Mouse (Mus musculus): ENCODE data around the gene Hsd11b1. TPM values are rescaled to one million over a fixed set of nuclear protein-coding genes. Genes with fewer than 3 reads are reported as not detected.

The Hsd11b1 gene
- polyA plus RNA-seq, 1 experiment from 2014 or later = not detected

DNA sequence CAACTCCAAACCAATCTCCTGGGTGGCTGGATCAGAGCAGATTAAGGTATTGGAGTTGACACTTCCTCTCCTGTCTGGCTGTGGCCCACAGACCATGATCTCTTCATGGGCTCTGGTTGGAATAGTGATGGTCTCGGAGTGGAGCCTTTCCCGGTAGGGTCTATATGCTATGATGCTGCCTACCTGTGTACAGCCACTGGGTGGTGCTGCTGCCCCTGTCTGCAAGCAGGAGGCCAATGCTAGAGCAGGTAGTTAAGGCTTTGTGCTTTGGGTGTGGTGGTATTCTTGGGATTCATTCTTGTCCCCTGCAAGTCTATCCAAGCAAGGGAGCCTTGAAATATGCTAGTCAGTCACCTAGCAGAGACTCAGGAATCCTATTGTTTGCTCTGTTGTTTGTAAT lies 55.7 kb downstream of the Hsd11b1 start:
- Histone ChIP-seq H3K27me3 (no peaks in the 10 kb centered on the region), H3K27ac (replicated peaks) (no peak overlapping the region), H3K36me3 (no peaks in the 10 kb centered on the region), H3K9ac (no peak overlapping the region), H3K4me2 (no peak overlapping the region), H3K4me1 (replicated peaks) (no peaks in the 10 kb centered on the region), H3K9me3 (no peaks in the 10 kb centered on the region), H3K4me3 (no peak overlapping the region)
- WGBS = 42% methylated on average over 2 of the region's 2 CpGs
- no peak for ATAC-seq (ENCODE audit: low read depth)

DNA sequence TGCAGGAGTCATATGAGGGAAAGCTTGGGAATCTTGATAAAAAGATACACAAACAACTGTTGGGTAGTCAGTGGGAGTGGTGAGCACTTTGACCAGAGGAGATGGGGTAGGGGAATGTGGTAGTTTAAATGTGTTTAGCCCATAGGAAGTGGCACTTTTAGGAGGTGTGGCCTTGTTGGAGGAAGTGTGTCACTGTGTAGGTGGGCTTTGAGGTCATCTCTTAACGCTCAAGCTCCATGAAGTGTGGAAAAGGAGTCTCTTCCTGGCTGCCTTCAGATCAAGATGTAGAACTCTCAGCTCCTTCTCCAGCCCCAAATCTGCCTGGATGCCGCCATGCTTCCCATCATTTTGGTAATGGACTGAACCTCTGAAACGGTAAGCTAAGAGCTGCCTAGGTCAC lies 56.4 kb downstream of the Hsd11b1 start, which contains the start of gene Lamb3:
Gene Lamb3, plus strand, starts transcription at position 197 of the 400 bp plus-strand sequence.
- WGBS = 92% methylated on average over 3 of the region's 3 CpGs
- H3K4me1 ChIP-seq (replicated peaks) = no peaks in the 10 kb centered on the region
- ATAC-seq (ENCODE audit: low read depth) = no peak
- no peak within 1 kb of the TSS for H3K9ac ChIP-seq
- no peaks in the 10 kb centered on the region for H3K27me3 ChIP-seq
- no peak within 1 kb of the TSS for H3K4me2 ChIP-seq
- no peaks in the 10 kb centered on the region for H3K9me3 ChIP-seq
- H3K4me3 ChIP-seq = no peak within 1 kb of the TSS
- H3K36me3 ChIP-seq = no peaks in the 10 kb centered on the region
- H3K27ac ChIP-seq (replicated peaks) = no peak within 1 kb of the TSS

DNA sequence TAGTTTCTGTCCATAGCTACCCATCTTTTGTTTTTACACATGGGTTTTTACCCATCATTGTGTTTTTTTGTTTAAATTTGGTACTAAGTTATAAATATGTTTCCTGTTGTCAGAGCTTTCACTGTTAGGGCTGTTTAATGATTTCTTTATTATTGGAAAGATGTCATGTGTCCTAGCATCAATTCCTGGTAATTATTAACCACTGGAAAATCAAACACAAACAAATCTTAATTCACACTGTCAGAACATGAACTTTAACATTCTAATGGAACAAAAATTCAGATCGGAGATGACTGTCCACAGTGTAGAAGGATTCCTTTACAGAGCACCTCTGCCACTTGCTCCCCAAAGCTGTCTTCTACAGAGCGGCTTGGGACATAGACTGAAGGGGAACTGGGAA lies 58.4 kb downstream of the Hsd11b1 start:
- H3K27ac ChIP-seq (replicated peaks) = no peak overlapping the region
- no peak for ATAC-seq (ENCODE audit: low read depth)
- 93% methylated on average over 2 of the region's 2 CpGs for WGBS
- H3K4me3 ChIP-seq = no peak overlapping the region
- H3K4me1 ChIP-seq (replicated peaks) = no peaks in the 10 kb centered on the region
- no peaks in the 10 kb centered on the region for H3K36me3 ChIP-seq
- no peaks in the 10 kb centered on the region for H3K9me3 ChIP-seq
- H3K9ac ChIP-seq = no peak overlapping the region
- no peaks in the 10 kb centered on the region for H3K27me3 ChIP-seq
- no peak overlapping the region for H3K4me2 ChIP-seq

DNA sequence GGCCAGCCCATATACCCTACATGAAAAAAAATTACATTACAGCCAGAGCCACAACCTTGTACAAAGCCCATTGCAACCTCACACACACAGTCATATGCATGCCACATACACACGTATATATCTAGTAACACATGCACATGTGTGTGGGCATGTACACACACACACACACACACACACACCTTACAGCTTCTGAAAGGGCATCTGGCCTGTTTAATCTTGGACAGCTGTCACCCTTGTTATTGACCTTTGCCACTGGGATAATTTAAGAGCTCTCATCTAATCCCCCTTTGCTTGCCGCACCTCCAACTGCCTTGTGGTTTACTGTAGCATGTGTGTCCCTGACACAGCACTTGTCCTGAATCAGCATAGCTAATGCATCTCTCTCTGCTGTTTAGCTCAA lies 60.1 kb downstream of the Hsd11b1 start:
- 74% methylated on average over 2 of the region's 2 CpGs for WGBS

DNA sequence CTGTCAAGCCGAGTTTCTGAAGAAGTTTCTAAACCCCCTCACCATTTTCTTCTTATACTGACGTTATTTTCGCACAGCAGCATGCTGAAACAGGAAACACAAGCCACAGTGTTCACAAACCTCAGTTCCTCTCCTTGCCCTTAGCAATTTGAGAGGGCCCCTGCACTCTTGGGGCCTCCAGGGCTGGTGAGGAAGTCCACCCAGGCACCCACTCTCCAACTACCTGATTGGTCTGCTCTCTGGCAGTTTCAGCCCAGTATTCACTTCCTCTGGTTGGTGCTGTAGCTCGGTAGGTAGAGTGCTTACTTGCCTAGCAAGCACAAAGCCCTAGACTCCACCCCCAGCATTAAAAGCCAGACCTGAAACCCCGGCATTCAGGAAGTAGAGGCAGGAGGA lies 62.5 kb downstream of the Hsd11b1 start, which contains the start of gene Traf3ip3:
Gene Traf3ip3, minus strand, starts transcription at position 321 of the 396 bp plus-strand sequence.
- H3K36me3 ChIP-seq = no peaks in the 10 kb centered on the region
- no peaks in the 10 kb centered on the region for H3K27me3 ChIP-seq
- H3K9ac ChIP-seq = no peak within 1 kb of the TSS
- no peaks in the 10 kb centered on the region for H3K9me3 ChIP-seq
- H3K4me1 ChIP-seq (replicated peaks) = no peaks in the 10 kb centered on the region
- H3K4me3 ChIP-seq = no peak within 1 kb of the TSS
- 59% methylated on average over 5 of the region's 5 CpGs for WGBS
- no peak for ATAC-seq (ENCODE audit: low read depth)
- H3K27ac ChIP-seq (replicated peaks) = no peak within 1 kb of the TSS
- H3K4me2 ChIP-seq = no peak within 1 kb of the TSS

More for the DNA sequence above, 60.1 kb downstream of the Hsd11b1 start:
- H3K9ac ChIP-seq = no peak overlapping the region
- no peaks in the 10 kb centered on the region for H3K27me3 ChIP-seq
- H3K36me3 ChIP-seq = no peaks in the 10 kb centered on the region
- no peak overlapping the region for H3K4me3 ChIP-seq
- no peaks in the 10 kb centered on the region for H3K9me3 ChIP-seq
- no peak overlapping the region for H3K4me2 ChIP-seq
- no peaks in the 10 kb centered on the region for H3K4me1 ChIP-seq (replicated peaks)
- ATAC-seq (ENCODE audit: low read depth) = no peak
- H3K27ac ChIP-seq (replicated peaks) = no peak overlapping the region

DNA sequence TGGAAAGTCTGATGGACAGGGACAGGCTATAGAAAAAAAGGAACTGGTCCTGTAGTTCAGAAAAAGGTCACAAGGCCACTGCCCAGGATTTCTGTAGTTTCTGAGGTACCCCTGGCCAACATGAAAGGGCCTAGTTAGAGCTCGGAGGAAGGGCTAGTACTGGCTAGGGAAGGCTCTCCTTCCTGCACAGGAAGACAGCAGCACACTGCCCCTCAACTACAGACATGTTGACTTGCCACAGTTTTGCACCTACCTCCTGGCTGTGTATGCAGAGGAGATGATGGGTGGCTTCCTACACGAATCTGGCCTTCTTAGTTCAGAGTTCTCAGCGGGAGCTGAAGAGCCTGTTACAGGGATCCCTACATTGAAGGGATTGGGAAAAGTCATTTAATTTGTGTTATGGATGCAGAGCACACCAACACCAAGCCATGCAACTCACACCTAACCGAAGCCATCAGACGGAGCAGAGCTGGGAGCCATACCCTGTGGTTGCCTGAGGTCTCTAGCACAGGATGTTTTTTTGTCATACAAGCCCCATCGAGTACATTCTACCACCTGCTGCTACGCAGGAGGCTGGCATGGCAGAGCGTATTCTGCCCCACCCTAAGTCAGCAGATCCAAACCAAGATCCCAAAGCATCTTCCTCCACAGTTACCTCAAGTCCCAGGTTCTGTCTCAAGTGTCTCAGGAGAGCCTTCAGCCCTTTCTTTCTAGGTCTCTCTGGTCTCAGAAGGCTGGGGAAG lies 63.1 kb downstream of the Hsd11b1 start:
- no peak overlapping the region for H3K4me2 ChIP-seq
- H3K9me3 ChIP-seq = no peaks in the 10 kb centered on the region
- WGBS = 88% methylated on average over 8 of the region's 8 CpGs
- no peak overlapping the region for H3K4me3 ChIP-seq
- H3K36me3 ChIP-seq = no peaks in the 10 kb centered on the region
- H3K4me1 ChIP-seq (replicated peaks) = no peaks in the 10 kb centered on the region
- ATAC-seq (ENCODE audit: low read depth) = no peak
- H3K9ac ChIP-seq = no peak overlapping the region
- no peaks in the 10 kb centered on the region for H3K27me3 ChIP-seq
- no peak overlapping the region for H3K27ac ChIP-seq (replicated peaks)

DNA sequence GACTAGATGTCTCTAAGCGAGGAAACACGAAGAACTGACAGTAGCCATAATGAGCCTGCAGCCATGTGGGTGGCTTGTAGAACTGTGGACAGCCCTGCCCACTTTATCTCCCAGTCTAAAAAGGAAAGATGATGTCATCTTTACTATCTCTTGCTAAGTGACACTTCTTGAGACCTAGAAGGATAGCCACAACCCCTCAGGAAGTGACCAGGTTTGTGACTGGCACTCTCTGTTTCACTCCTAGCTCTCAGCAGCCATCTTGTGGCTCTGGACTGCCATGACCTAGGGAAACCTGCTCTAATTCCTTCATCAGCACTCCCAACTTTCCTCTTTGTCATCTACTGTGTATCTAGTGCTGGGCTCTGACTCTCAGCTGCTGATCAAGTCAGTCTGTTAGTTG lies 65.6 kb downstream of the Hsd11b1 start:
- H3K4me3 ChIP-seq = no peak overlapping the region
- no peaks in the 10 kb centered on the region for H3K36me3 ChIP-seq
- H3K4me2 ChIP-seq = no peak overlapping the region
- 78% methylated on average over 2 of the region's 2 CpGs for WGBS
- no peaks in the 10 kb centered on the region for H3K4me1 ChIP-seq (replicated peaks)
- no peaks in the 10 kb centered on the region for H3K9me3 ChIP-seq
- no peak overlapping the region for H3K27ac ChIP-seq (replicated peaks)
- no peaks in the 10 kb centered on the region for H3K27me3 ChIP-seq
- H3K9ac ChIP-seq = no peak overlapping the region
- no peak for ATAC-seq (ENCODE audit: low read depth)

DNA sequence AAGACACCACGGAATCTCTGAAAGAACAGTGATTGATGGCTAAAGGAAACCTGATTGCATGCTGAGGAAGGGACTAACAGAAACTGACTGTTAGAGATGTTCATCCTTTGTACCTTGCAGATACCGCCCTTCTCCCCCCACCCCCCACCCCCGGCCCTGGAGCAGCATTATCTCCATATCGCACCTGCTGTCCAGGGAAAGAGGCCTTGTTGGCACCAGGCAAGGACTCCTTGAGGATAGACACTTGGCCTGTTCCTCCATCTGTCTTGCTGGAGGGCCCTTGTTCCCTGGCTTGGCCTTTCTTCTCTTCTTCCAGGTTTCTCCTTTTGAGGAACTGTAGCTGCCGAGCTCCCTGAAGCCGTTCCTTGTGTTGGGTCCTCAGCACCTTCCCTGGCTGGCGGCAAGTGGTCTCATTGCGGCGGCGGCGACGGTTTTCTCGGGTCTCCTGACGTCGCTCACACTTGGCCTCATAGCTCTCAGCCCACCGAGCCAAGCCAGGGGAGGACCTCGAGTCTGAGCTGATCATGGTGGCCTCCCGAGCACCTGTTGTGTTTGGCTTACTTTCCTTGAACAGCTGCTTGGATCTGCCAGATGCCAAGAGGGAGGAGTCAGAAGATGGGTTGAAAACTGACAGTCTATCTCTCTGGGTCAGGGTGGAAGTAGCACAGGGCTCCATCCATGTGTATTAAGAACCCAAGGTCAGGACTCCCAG lies 66.2 kb downstream of the Hsd11b1 start:
- H3K4me3 ChIP-seq = no peak overlapping the region
- 91% methylated on average over 18 of the region's 18 CpGs for WGBS
- H3K4me2 ChIP-seq = no peak overlapping the region
- H3K36me3 ChIP-seq = no peaks in the 10 kb centered on the region
- no peak overlapping the region for H3K27ac ChIP-seq (replicated peaks)
- no peak overlapping the region for H3K9ac ChIP-seq
- no peaks in the 10 kb centered on the region for H3K9me3 ChIP-seq
- H3K27me3 ChIP-seq = no peaks in the 10 kb centered on the region
- H3K4me1 ChIP-seq (replicated peaks) = no peaks in the 10 kb centered on the region
- ATAC-seq (ENCODE audit: low read depth) = no peak

DNA sequence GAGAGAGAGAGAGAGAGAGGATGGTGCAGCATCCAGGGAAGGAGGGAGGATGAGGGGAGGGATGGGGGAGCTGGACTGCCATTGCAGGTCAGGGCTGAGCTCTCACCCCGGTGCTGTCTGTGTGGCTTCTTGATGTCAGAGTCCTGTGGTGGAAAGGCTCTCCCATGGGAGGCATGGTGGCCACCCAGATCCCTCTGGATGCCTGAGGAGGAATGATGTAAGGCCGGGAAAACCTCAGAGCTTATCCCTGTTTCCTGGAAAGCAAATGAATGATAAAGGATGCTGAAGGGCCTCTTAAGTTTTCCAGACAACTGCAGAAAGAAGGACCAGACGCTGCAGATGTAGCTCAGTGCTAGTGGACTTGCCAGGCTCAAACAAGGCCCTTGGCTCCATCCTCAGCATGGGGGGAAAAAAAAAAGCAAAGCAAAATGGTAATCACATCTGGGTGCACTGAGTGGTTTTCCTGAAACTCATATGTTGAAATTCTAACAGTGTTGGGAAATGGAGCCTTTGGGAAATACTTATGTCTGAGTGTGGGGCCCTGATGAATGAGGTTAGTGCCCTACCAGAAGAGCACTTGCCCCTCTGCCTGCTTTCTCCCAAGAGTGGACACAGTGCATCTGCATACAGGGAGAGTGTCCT lies 68.6 kb downstream of the Hsd11b1 start:
- 73% methylated on average over 3 of the region's 3 CpGs for WGBS
- H3K4me2 ChIP-seq = no peak overlapping the region
- H3K27ac ChIP-seq (replicated peaks) = no peak overlapping the region
- H3K4me1 ChIP-seq (replicated peaks) = no peaks in the 10 kb centered on the region
- H3K4me3 ChIP-seq = no peak overlapping the region
- H3K9ac ChIP-seq = no peak overlapping the region
- H3K9me3 ChIP-seq = no peaks in the 10 kb centered on the region
- H3K36me3 ChIP-seq = no peaks in the 10 kb centered on the region
- ATAC-seq (ENCODE audit: low read depth) = no peak
- no peaks in the 10 kb centered on the region for H3K27me3 ChIP-seq

DNA sequence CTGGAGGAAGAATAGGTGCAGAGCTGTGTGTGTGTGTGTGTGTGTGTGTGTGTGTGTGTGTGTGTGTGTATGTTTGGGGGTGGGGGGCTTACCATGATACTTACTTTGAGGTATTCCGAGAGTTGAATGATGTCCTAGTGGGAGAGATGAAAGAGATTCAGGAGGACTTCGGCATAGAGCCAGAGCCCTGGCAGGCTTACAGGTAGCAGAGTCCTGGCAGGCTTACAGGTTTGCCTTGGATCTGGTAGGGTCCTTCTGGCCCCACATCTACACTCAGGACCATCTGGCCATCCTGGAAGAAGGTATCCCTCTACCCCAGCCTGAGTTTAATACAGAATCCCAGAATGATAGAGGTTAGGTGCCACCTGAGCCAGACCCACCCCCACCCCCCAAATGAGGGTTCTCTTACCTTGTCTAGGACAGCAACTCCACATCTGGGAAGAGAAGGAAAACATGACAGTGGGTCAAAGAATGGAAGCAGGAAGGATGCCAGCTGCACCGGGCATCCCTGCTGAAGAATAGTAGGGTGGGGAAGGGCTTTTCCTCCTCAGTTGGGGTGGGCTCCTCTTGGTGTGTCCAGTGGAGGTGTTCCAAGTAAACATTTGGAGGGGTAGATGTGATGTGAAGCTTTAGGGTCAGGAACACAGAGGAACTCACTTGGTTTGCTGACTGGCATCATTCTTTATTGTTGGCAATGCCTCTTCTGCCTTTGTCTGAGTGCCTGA lies 69.3 kb downstream of the Hsd11b1 start:
- H3K4me1 ChIP-seq (replicated peaks) = peaks cover 3% of the 10 kb centered on the region
- no peak overlapping the region for H3K4me2 ChIP-seq
- H3K9me3 ChIP-seq = no peaks in the 10 kb centered on the region
- H3K27me3 ChIP-seq = no peaks in the 10 kb centered on the region
- H3K9ac ChIP-seq = no peak overlapping the region
- H3K27ac ChIP-seq (replicated peaks) = no peak overlapping the region
- no peaks in the 10 kb centered on the region for H3K36me3 ChIP-seq
- no peak for ATAC-seq (ENCODE audit: low read depth)
- 85% methylated on average over 3 of the region's 3 CpGs for WGBS
- no peak overlapping the region for H3K4me3 ChIP-seq

DNA sequence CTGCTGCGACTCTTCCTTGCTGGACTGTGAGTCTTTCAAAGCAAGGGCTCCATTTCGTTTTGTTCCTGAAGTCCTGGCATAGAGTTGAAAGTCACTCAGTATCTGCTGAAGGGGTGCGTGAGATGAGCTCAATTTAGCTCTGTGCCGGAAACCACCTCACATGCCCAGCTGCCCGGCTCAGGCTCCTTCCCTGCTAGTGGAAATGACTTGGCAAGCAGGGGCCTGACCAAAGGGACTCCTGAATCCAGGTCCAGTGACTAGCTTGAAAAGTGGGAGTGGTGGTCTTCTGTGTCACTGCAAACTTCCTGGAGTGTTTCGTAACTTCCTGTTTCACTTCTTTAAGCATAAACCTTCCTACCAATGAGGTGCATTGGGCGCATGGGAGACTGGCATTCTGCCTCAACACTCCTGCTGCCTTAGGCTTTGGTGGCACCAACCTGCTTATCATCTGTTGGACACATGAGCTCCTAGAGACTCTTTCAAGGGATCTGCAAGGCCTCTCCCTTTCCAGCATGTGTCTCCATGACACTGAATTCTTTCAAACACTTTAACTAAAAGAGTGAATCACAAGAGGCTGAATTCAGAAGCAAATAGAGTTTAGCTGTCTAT lies 72.1 kb downstream of the Hsd11b1 start:
- Histone ChIP-seq H3K4me3 (no peak overlapping the region), H3K4me2 (no peak overlapping the region), H3K27ac (replicated peaks) (no peak overlapping the region), H3K4me1 (replicated peaks) (peaks cover 15% of the 10 kb centered on the region), H3K9me3 (no peaks in the 10 kb centered on the region), H3K27me3 (no peaks in the 10 kb centered on the region), H3K36me3 (no peaks in the 10 kb centered on the region), H3K9ac (no peak overlapping the region)
- WGBS = 92% methylated on average over 7 of the region's 7 CpGs
- no peak for ATAC-seq (ENCODE audit: low read depth)
